8 mouse cellular contexts compared by ENCODE assay signal in the genomic region with DNA sequence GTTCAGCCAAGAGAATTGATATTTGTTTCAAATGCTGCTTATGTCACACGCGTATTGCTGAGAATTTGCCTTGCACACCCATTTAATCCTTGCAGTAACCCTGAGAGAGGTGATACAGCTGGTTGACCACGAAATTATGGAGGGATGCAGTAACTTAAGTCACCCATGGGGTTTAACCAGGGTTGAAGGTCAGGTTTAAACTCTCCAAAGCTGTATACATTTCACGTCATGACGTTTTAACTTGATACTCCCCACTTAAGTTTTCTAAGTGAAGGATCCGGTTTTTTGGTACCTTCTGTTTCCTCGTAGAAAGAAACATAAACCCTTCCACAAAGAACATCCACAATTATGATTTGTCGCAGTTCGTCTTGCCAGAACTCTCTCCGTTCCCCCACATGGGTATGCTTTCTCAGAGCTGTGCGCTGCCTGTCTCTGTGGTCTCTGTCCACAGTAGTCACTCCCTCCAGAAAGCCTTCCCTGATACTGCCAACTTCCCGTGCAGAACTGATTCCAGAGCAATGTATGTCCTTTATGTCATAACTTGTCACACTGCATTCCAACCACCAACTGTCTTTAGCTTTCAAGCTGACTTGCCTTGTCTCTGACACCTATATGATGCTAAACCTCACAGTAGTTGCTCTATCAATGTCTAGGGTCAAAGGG. TPM values are rescaled to one million over a fixed set of nuclear protein-coding genes. Genes with fewer than 3 reads are reported as not detected.
DNase-seq lines count a peak whose midpoint lies in the region; ATAC-seq and TF ChIP-seq lines count a peak whose summit lies in the region.

No protein-coding gene starts in this region.

- no peak for ATAC-seq in heart, embryonic 12.5 days (ENCODE audit: insufficient number of reproducible peaks, low FRiP score)
- no peak; the same call in 1 of the 2 replicates for ATAC-seq in forebrain, embryonic 16.5 days
- peak; percentile 55 for ATAC-seq in liver, embryonic 14.5 days (ENCODE audit: insufficient read depth)
- peak; percentile 7; the same call in 1 of the 2 replicates for ATAC-seq in stomach, postnatal 0 days (ENCODE audit: low FRiP score, low TSS enrichment)

- H3K4me2 ChIP-seq in heart, embryonic 12.5 days: peak overlapping the region; percentile 92
- H3K4me2 ChIP-seq in forebrain, embryonic 16.5 days (ENCODE audit: low read length): peak overlapping the region; percentile 73
- peak overlapping the region; percentile 99 for H3K4me2 ChIP-seq in liver, embryonic 14.5 days (ENCODE audit: low read depth)
- H3K4me2 ChIP-seq in stomach, postnatal 0 days (replicated peaks; ENCODE audit: low read depth): peak overlapping the region; percentile 73

- peaks cover 24% of the 10 kb centered on the region for H3K4me1 ChIP-seq in heart, embryonic 12.5 days (replicated peaks)
- peaks cover 24% of the 10 kb centered on the region for H3K4me1 ChIP-seq in forebrain, embryonic 16.5 days (replicated peaks; ENCODE audit: control insufficient read depth, insufficient read depth, low read length)
- peaks cover 28 to 36% of the 10 kb centered on the region in 2 experiments for H3K4me1 ChIP-seq in liver, embryonic 14.5 days (replicated peaks; ENCODE audit: control insufficient read depth in 2 of 2, insufficient read depth in 2 of 2, low read length in 1 of 2)
- H3K4me1 ChIP-seq in stomach, postnatal 0 days (replicated peaks; ENCODE audit: control insufficient read depth, insufficient read depth): no peaks in the 10 kb centered on the region

- TF ChIP-seq EP300 in liver, embryonic 14.5 days (IDR thresholded peaks at IDR 0.05; ENCODE audit: low read depth): no peak
- TF ChIP-seq EP300 in stomach, postnatal 0 days (optimal IDR thresholded peaks at IDR 0.05): no peak

- no peak for DNase-seq in heart, postnatal 14 days
- DNase-seq in ES-CJ7 (ENCODE audit: low read depth, low spot score): peak; percentile 17
- DNase-seq in liver, embryonic 14.5 days (ENCODE audit: low read depth in 3 of 3, low spot score in 3 of 3): no peak
- DNase-seq in stomach, postnatal 0 days (ENCODE audit: low spot score): no peak
- no peak for DNase-seq in left cerebral cortex, postnatal 10 days (ENCODE audit: extremely low spot score in 1 of 2, low spot score in 2 of 2)
- DNase-seq in urinary bladder, postnatal 14 days (ENCODE audit: low spot score): no peak

- peak overlapping the region; percentile 96; the same call in 1 of the 2 replicates for H3K27ac ChIP-seq in heart, embryonic 12.5 days (ENCODE audit: poor library complexity, severe bottlenecking)
- peak overlapping the region; percentile 98 for H3K27ac ChIP-seq in forebrain, embryonic 16.5 days (ENCODE audit: low read length)
- H3K27ac ChIP-seq in liver, embryonic 14.5 days: peak overlapping the region; percentile 96
- H3K27ac ChIP-seq in stomach, postnatal 0 days (replicated peaks): peak overlapping the region; percentile 99

- TF ChIP-seq CTCF in liver, embryonic 14.5 days (IDR thresholded peaks at IDR 0.05; ENCODE audit: low read depth): no peak
- TF ChIP-seq CTCF in stomach, postnatal 0 days (IDR thresholded peaks at IDR 0.05; ENCODE audit: low read depth): no peak

- no peaks in the 10 kb centered on the region for H3K27me3 ChIP-seq in heart, embryonic 12.5 days (replicated peaks)
- no peaks in the 10 kb centered on the region for H3K27me3 ChIP-seq in forebrain, embryonic 16.5 days (replicated peaks; ENCODE audit: control insufficient read depth, insufficient read depth, low read length)
- H3K27me3 ChIP-seq in liver, embryonic 14.5 days (ENCODE audit: control insufficient read depth, insufficient read depth, low read length): no peaks in the 10 kb centered on the region
- H3K27me3 ChIP-seq in stomach, postnatal 0 days (ENCODE audit: control insufficient read depth, insufficient read depth, low read length): no peaks in the 10 kb centered on the region

- peak overlapping the region; percentile 99 for H3K9ac ChIP-seq in heart, embryonic 12.5 days
- H3K9ac ChIP-seq in forebrain, embryonic 16.5 days (replicated peaks; ENCODE audit: low read depth, low read length): peak overlapping the region; percentile 97
- H3K9ac ChIP-seq in liver, embryonic 14.5 days (replicated peaks): peak overlapping the region; percentile 86
- peak overlapping the region; percentile 90 for H3K9ac ChIP-seq in stomach, postnatal 0 days (ENCODE audit: low read length)

- H3K4me3 ChIP-seq in heart, embryonic 12.5 days: peak overlapping the region; percentile 99
- peak overlapping the region; percentile 75 for H3K4me3 ChIP-seq in forebrain, embryonic 16.5 days (replicated peaks; ENCODE audit: low read length)
- H3K4me3 ChIP-seq in liver, embryonic 14.5 days (ENCODE audit: insufficient read depth in 1 of 2, low read depth in 2 of 2, low read length in 2 of 2): peak overlapping the region; percentile 70 to 97
- H3K4me3 ChIP-seq in stomach, postnatal 0 days (ENCODE audit: low read depth, low read length): peak overlapping the region; percentile 96

- no peaks in the 10 kb centered on the region for H3K9me3 ChIP-seq in heart, embryonic 12.5 days (replicated peaks)
- no peaks in the 10 kb centered on the region for H3K9me3 ChIP-seq in forebrain, embryonic 16.5 days (ENCODE audit: control insufficient read depth, low read length)
- no peaks in the 10 kb centered on the region for H3K9me3 ChIP-seq in liver, embryonic 14.5 days (ENCODE audit: control insufficient read depth, low read length)
- no peaks in the 10 kb centered on the region for H3K9me3 ChIP-seq in stomach, postnatal 0 days (ENCODE audit: control insufficient read depth, low read length)

- WGBS in heart, embryonic 12.5 days: 7% methylated on average over 12 of the region's 12 CpGs
- WGBS in forebrain, embryonic 16.5 days: 7% methylated on average over 12 of the region's 12 CpGs
- WGBS in liver, embryonic 14.5 days (ENCODE audit: insufficient replicate concordance): 2% methylated on average over 12 of the region's 12 CpGs
- WGBS in stomach, postnatal 0 days: 2% methylated on average over 12 of the region's 12 CpGs

- intact Hi-C loops in heart, postnatal 14 days (cut with DNase I): loop anchor here (2.0 to 5.0 kb wide), 2 partner anchors 46 to 68 kb away; a partner anchor contains a TSS
- intact Hi-C loops in left cerebral cortex, postnatal 10 days (cut with DNase I): loop anchor here (5.0 kb wide), 1 partner anchor 111 kb away; no protein-coding TSS in a partner anchor

- no peaks in the 10 kb centered on the region for H3K36me3 ChIP-seq in heart, embryonic 12.5 days
- no peaks in the 10 kb centered on the region for H3K36me3 ChIP-seq in forebrain, embryonic 16.5 days (ENCODE audit: control insufficient read depth, insufficient read depth)
- H3K36me3 ChIP-seq in liver, embryonic 14.5 days (replicated peaks; ENCODE audit: control insufficient read depth, insufficient read depth, low read depth): no peaks in the 10 kb centered on the region; the same call in 1 of the 2 replicates
- no peaks in the 10 kb centered on the region for H3K36me3 ChIP-seq in stomach, postnatal 0 days (ENCODE audit: control insufficient read depth, insufficient read depth, low read length)

RNA-seq across cellular contexts. Expression of a gene that starts 0.6 kb away (rescaled TPM):
- 11.9 and 13.2 TPM in 2 replicates for polyA plus RNA-seq in heart, embryonic 12.5 days (2016; fragmentation: Nextera tagmentation; extraction: Ambion mirVana)
- total RNA-seq in heart, postnatal 14 days (2021): 10 to 100 TPM; 27.0 to 27.8 TPM
- polyA plus RNA-seq in forebrain, embryonic 16.5 days (2015; fragmentation: Nextera tagmentation; extraction: Ambion mirVana): 30.8 and 32.0 TPM in 2 replicates
- polyA plus RNA-seq in liver, embryonic 14.5 days (2012; rRNA removed): 6.4 and 8.8 TPM in 2 replicates
- 10.3 and 11.7 TPM in 2 replicates for polyA plus RNA-seq in liver, embryonic 14.5 days (2014; fragmentation: Nextera tagmentation; extraction: Ambion mirVana)
- 8.9 and 9.5 TPM in 2 replicates for polyA plus RNA-seq in stomach, postnatal 0 days (2015; fragmentation: Nextera tagmentation; extraction: Ambion mirVana)
- total RNA-seq in left cerebral cortex, postnatal 10 days (2021): 100 to 1,000 TPM; 153 to 155 TPM

Comparison
In these comparisons a context has a peak if more than half of its experiments do, and no peak if none do; other contexts are left out.
1. ATAC-seq: peak in liver, embryonic 14.5 days (single experiment) and stomach, postnatal 0 days (single experiment); none in heart, embryonic 12.5 days (single experiment) and forebrain, embryonic 16.5 days (single experiment).
2. Peak in every context shown above with its lines, with median percentiles within 50 percentile points of each other: H3K27ac ChIP-seq, H3K4me2 ChIP-seq, H3K4me3 ChIP-seq and H3K9ac ChIP-seq.